8 mouse cellular contexts compared by ENCODE assay signal in genomic region chr15:100421059-100421757, GRCm38 (mm10). TPM values are rescaled to one million over a fixed set of nuclear protein-coding genes. Genes with fewer than 3 reads are reported as not detected.
DNase-seq lines count a peak whose midpoint lies in the region; ATAC-seq and TF ChIP-seq lines count a peak whose summit lies in the region.

No protein-coding gene starts in this region.

- no peak for DNase-seq in kidney, postnatal 25 days
- DNase-seq in heart, postnatal 0 days (ENCODE audit: low spot score) = peak; percentile 7
- DNase-seq in liver, postnatal 0 days = no peak
- no peak for DNase-seq in right cerebral cortex, postnatal 4 days
- DNase-seq in cerebellum, adult 11 months = no peak
- DNase-seq in layer of hippocampus, adult 9-11 months = no peak

- no peaks in the 10 kb centered on the region for H3K36me3 ChIP-seq in kidney, embryonic 15.5 days
- H3K36me3 ChIP-seq in heart, postnatal 0 days (replicated peaks; ENCODE audit: control insufficient read depth, insufficient read depth, low read length) = no peaks in the 10 kb centered on the region
- H3K36me3 ChIP-seq in liver, postnatal 0 days (replicated peaks; ENCODE audit: insufficient read depth, low read length) = no peaks in the 10 kb centered on the region

- TF ChIP-seq POLR2A in cortical plate, adult 2 months (IDR thresholded peaks at IDR 0.05; ENCODE audit: extremely low read depth, insufficient read depth, low read length) = no peak

- H3K4me1 ChIP-seq in kidney, embryonic 15.5 days = peaks cover 73% of the 10 kb centered on the region
- peaks cover 10% of the 10 kb centered on the region for H3K4me1 ChIP-seq in cortical plate, adult 2 months (ENCODE audit: control insufficient read depth, insufficient read depth, low read length)
- H3K4me1 ChIP-seq in heart, postnatal 0 days (ENCODE audit: control insufficient read depth, insufficient read depth) = peaks cover 23% of the 10 kb centered on the region
- H3K4me1 ChIP-seq in liver, postnatal 0 days (ENCODE audit: insufficient read depth) = peaks cover 48% of the 10 kb centered on the region

- no peak for TF ChIP-seq EP300 in heart, postnatal 0 days (IDR thresholded peaks at IDR 0.05; ENCODE audit: low read depth)
- no peak for TF ChIP-seq EP300 in liver, postnatal 0 days (IDR thresholded peaks at IDR 0.05; ENCODE audit: low read depth)

- H3K27ac ChIP-seq in kidney, embryonic 15.5 days = peak overlapping the region; percentile 82
- no peak overlapping the region for H3K27ac ChIP-seq in cortical plate, adult 2 months (ENCODE audit: insufficient read depth, low read length)
- H3K27ac ChIP-seq in heart, postnatal 0 days (ENCODE audit: low read depth) = no peak overlapping the region
- H3K27ac ChIP-seq in liver, postnatal 0 days (ENCODE audit: low read depth) = peak overlapping the region; percentile 79

- peak overlapping the region; percentile 97 for H3K4me2 ChIP-seq in kidney, embryonic 15.5 days
- H3K4me2 ChIP-seq in heart, postnatal 0 days (ENCODE audit: low read depth, low read length) = peak overlapping the region; percentile 89
- H3K4me2 ChIP-seq in liver, postnatal 0 days (ENCODE audit: low read depth, low read length) = peak overlapping the region; percentile 97

- peaks cover 15% of the 10 kb centered on the region; the same call in 1 of the 2 replicates for H3K27me3 ChIP-seq in kidney, embryonic 15.5 days
- H3K27me3 ChIP-seq in heart, postnatal 0 days (ENCODE audit: control insufficient read depth, insufficient read depth, low read length) = peaks cover 12% of the 10 kb centered on the region; the same call in 1 of the 2 replicates
- H3K27me3 ChIP-seq in liver, postnatal 0 days (ENCODE audit: insufficient read depth, low read length) = no peaks in the 10 kb centered on the region

- no peaks in the 10 kb centered on the region for H3K9me3 ChIP-seq in kidney, embryonic 15.5 days (replicated peaks)
- H3K9me3 ChIP-seq in heart, postnatal 0 days (replicated peaks; ENCODE audit: control insufficient read depth, low read length) = no peaks in the 10 kb centered on the region
- no peaks in the 10 kb centered on the region for H3K9me3 ChIP-seq in liver, postnatal 0 days (ENCODE audit: low read length)

- TF ChIP-seq CTCF in cortical plate, adult 2 months (IDR thresholded peaks at IDR 0.05; ENCODE audit: extremely low read depth, insufficient read depth, low read length) = no peak
- no peak for TF ChIP-seq CTCF in heart, postnatal 0 days (IDR thresholded peaks at IDR 0.05; ENCODE audit: low read depth)
- no peak for TF ChIP-seq CTCF in liver, postnatal 0 days (IDR thresholded peaks at IDR 0.05; ENCODE audit: low read depth)

- H3K4me3 ChIP-seq in kidney, embryonic 15.5 days (replicated peaks) = peak overlapping the region; percentile 92
- peak overlapping the region; percentile 12; the same call in 1 of the 2 replicates for H3K4me3 ChIP-seq in cortical plate, adult 2 months (ENCODE audit: insufficient read depth, low read length)
- H3K4me3 ChIP-seq in heart, postnatal 0 days (ENCODE audit: low read depth, low read length) = peak overlapping the region; percentile 83; the same call in 1 of the 2 replicates
- peak overlapping the region; percentile 97 for H3K4me3 ChIP-seq in liver, postnatal 0 days (ENCODE audit: low read depth, low read length)

- no peak for ATAC-seq in kidney, embryonic 15.5 days (replicated peaks; ENCODE audit: low FRiP score)
- no peak for ATAC-seq in heart, postnatal 0 days (ENCODE audit: insufficient read depth, low read depth)
- no peak for ATAC-seq in liver, postnatal 0 days

- peak overlapping the region; percentile 36 for H3K9ac ChIP-seq in kidney, embryonic 15.5 days
- H3K9ac ChIP-seq in heart, postnatal 0 days (replicated peaks; ENCODE audit: low read depth, low read length) = no peak overlapping the region; the same call in 1 of the 2 replicates
- peak overlapping the region; percentile 96 for H3K9ac ChIP-seq in liver, postnatal 0 days (replicated peaks)

- WGBS in kidney, embryonic 15.5 days = 18% methylated on average over 8 of the region's 8 CpGs
- 32% methylated on average over 8 of the region's 8 CpGs for WGBS in heart, postnatal 0 days
- WGBS in liver, postnatal 0 days (ENCODE audit: insufficient replicate concordance) = 27% methylated on average over 8 of the region's 8 CpGs

RNA-seq across cellular contexts. Expression of gene Gm5475, which starts 0.7 kb away (rescaled TPM):
- 0.15 and 0.25 TPM in 2 replicates for polyA plus RNA-seq in kidney, embryonic 15.5 days (2015; fragmentation: Nextera tagmentation; extraction: Ambion mirVana)
- 0.04 TPM in 1 of 2 replicates, not detected in the other for polyA plus RNA-seq in cortical plate, adult 2 months (2012; rRNA removed)
- total RNA-seq in heart, postnatal 0 days (2014; rRNA removed; ENCODE audit: low replicate concordance) = not detected in 2 replicates
- polyA plus RNA-seq in heart, postnatal 0 days (2015; fragmentation: Nextera tagmentation; extraction: Ambion mirVana) = 0.04 TPM in 1 of 2 replicates, not detected in the other
- 0.04 TPM in 1 of 2 replicates, not detected in the other for polyA plus RNA-seq in liver, postnatal 0 days (2015; fragmentation: Nextera tagmentation; extraction: Ambion mirVana)

RNA-seq across cellular contexts. Expression of gene Slc11a2, which starts 3.7 kb away (rescaled TPM):
- 26.8 and 28.2 TPM in 2 replicates for polyA plus RNA-seq in kidney, embryonic 15.5 days (2015; fragmentation: Nextera tagmentation; extraction: Ambion mirVana)
- 47.8 and 51.6 TPM in 2 replicates for polyA plus RNA-seq in cortical plate, adult 2 months (2012; rRNA removed)
- total RNA-seq in heart, postnatal 0 days (2014; rRNA removed; ENCODE audit: low replicate concordance) = 18.0 and 66.7 TPM in 2 replicates
- polyA plus RNA-seq in heart, postnatal 0 days (2015; fragmentation: Nextera tagmentation; extraction: Ambion mirVana) = 12.0 and 13.9 TPM in 2 replicates
- 15.0 and 16.3 TPM in 2 replicates for polyA plus RNA-seq in liver, postnatal 0 days (2015; fragmentation: Nextera tagmentation; extraction: Ambion mirVana)

RNA-seq across cellular contexts. Expression of gene Letmd1, which starts 47.6 kb away (rescaled TPM):
- polyA plus RNA-seq in kidney, embryonic 15.5 days (2015; fragmentation: Nextera tagmentation; extraction: Ambion mirVana) = 27.5 and 27.8 TPM in 2 replicates
- 97.9 and 101 TPM in 2 replicates for polyA plus RNA-seq in cortical plate, adult 2 months (2012; rRNA removed)
- 18.5 and 25.5 TPM in 2 replicates for total RNA-seq in heart, postnatal 0 days (2014; rRNA removed; ENCODE audit: low replicate concordance)
- polyA plus RNA-seq in heart, postnatal 0 days (2015; fragmentation: Nextera tagmentation; extraction: Ambion mirVana) = 7.5 and 7.6 TPM in 2 replicates
- polyA plus RNA-seq in liver, postnatal 0 days (2015; fragmentation: Nextera tagmentation; extraction: Ambion mirVana) = 14.4 and 16.3 TPM in 2 replicates

RNA-seq across cellular contexts. Expression of gene Higd1c, which starts 56.9 kb away (rescaled TPM):
- polyA plus RNA-seq in kidney, embryonic 15.5 days (2015; fragmentation: Nextera tagmentation; extraction: Ambion mirVana) = 0.64 and 1.7 TPM in 2 replicates
- polyA plus RNA-seq in cortical plate, adult 2 months (2012; rRNA removed) = not detected in 2 replicates
- total RNA-seq in heart, postnatal 0 days (2014; rRNA removed; ENCODE audit: low replicate concordance) = not detected in 2 replicates
- polyA plus RNA-seq in heart, postnatal 0 days (2015; fragmentation: Nextera tagmentation; extraction: Ambion mirVana) = not detected in 2 replicates
- not detected in 2 replicates for polyA plus RNA-seq in liver, postnatal 0 days (2015; fragmentation: Nextera tagmentation; extraction: Ambion mirVana)

Comparison
In these comparisons a context has a peak if more than half of its experiments do, and no peak if none do; other contexts are left out.
1. H3K27ac ChIP-seq: peak in kidney, embryonic 15.5 days (single experiment) and liver, postnatal 0 days (single experiment); none in cortical plate, adult 2 months (single experiment) and heart, postnatal 0 days (single experiment).
2. H3K4me3 ChIP-seq: peak in every context shown above with its lines; median percentile 97 in liver, postnatal 0 days; 92 in kidney, embryonic 15.5 days; 83 in heart, postnatal 0 days; 12 in cortical plate, adult 2 months.
3. Peak in every context shown above with its lines, with median percentiles within 50 percentile points of each other: H3K4me2 ChIP-seq.